Mouse (Mus musculus) small intestine, adult 2 months (tissue): ENCODE measurements at regions not wholly inside any gene's neighbourhood (a gene's known extent, or its start where the extent isn't known, plus 50 kb on each side); places are given as distances from the start of the nearest gene placed in this dataset.

ENCODE experiments used
- H3K27ac ChIP-seq: fragments of 200-500 bp; 2 replicates; pipeline ENCODE4 v1.5.1; 2012; ENCODE audit warnings: low read depth, low read length, control low read depth, inconsistent platforms; ENCODE audit not compliant: insufficient read depth
- H3K27me3 ChIP-seq: fragments of 200-500 bp; 2 replicates; pipeline ENCODE4 v1.6.1; 2012; ENCODE audit warnings: mild to moderate bottlenecking, moderate library complexity, low read length, inconsistent platforms; ENCODE audit not compliant: control insufficient read depth, insufficient read depth
- H3K36me3 ChIP-seq: fragments of 200-500 bp; 2 replicates; pipeline ENCODE4 v1.6.1; 2012; ENCODE audit warnings: mild to moderate bottlenecking, low read length, control low read depth, inconsistent platforms; ENCODE audit not compliant: control insufficient read depth, insufficient read depth
- H3K4me1 ChIP-seq: fragments of 200-500 bp; 2 replicates; pipeline ENCODE4 v1.6.1; 2012; ENCODE audit warnings: low read length, inconsistent platforms, mixed read lengths; ENCODE audit not compliant: control insufficient read depth, insufficient read depth, insufficient read length
- H3K4me3 ChIP-seq: fragments of 200-500 bp; 2 replicates; pipeline ENCODE4 v1.5.1; 2012; ENCODE audit warnings: low read depth, mild to moderate bottlenecking, control low read depth, inconsistent platforms, low read length, moderate library complexity
- CTCF ChIP-seq: fragments of 200-500 bp; IDR thresholded peaks from 2 replicates; pipeline ENCODE4 v1.5.1; 2012; ENCODE audit warnings: low read depth, mild to moderate bottlenecking, control low read depth, inconsistent platforms, low read length, moderate library complexity, mixed read lengths; ENCODE audit not compliant: insufficient replicate concordance, insufficient read length; ENCODE audit errors: extremely low read depth
- POLR2A ChIP-seq: fragments of 200-500 bp; IDR thresholded peaks from 2 replicates; pipeline ENCODE4 v1.6.1; 2012; ENCODE audit warnings: low read depth, mild to moderate bottlenecking, control low read depth, inconsistent platforms, low read length, moderate library complexity
- WGBS: fragments of 180-500 bp; shearing (Covaris S2); methylation state at CpG from one replicate; pipeline ENCODE4 v1.1.7; 2018; 5-methylcytosine and 5-hydroxymethylcytosine counted together

DNA sequence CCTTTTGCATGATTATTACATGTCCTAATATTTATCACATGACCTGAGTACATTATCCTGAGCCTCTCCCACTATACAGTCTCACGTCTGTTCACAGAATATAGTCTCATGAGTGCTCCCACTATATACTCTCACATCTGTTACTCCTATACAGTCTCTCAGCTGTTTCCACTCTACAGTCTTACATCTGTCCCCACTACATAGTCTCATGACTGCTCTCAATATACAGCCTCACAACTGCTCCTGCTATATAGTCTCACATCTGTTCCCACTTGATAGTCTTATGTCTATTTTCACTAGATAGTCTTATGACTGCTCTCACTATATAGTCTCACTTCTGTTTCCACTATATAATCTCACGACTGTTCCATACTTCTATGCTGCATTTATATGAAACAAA lies 1195.5 kb upstream of the Adgrl2 start:
- Histone ChIP-seq H3K36me3 (no peaks in the 10 kb centered on the region), H3K27ac (no peak overlapping the region), H3K4me1 (no peaks in the 10 kb centered on the region), H3K27me3 (no peaks in the 10 kb centered on the region), H3K4me3 (no peak overlapping the region)
- no peak for TF ChIP-seq CTCF
- TF ChIP-seq POLR2A: no peak
- WGBS: 73% methylated on average over 2 of the region's 2 CpGs

DNA sequence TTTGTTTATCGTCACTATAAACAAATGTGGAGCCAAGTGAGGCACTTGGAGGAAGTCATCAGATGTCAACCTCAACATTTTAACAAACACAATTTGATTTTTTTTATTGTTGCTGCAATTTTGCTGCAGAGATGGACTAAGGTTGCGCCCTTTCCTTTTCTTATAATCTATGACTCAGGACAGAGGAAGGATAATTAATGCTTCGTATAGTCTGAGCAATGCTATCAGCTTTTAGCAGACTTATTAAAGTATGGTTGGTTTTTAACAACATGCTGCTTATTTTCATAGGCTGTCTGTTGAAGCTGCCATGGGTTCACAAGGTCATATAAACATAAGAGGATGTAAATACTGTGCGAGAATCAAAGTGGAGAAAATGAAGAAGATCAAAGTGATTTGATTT lies 1202.8 kb upstream of the Adgrl2 start:
- Histone ChIP-seq H3K27me3 (no peaks in the 10 kb centered on the region), H3K4me3 (no peak overlapping the region), H3K27ac (no peak overlapping the region), H3K36me3 (no peaks in the 10 kb centered on the region), H3K4me1 (no peaks in the 10 kb centered on the region)
- TF ChIP-seq POLR2A: no peak
- TF ChIP-seq CTCF: no peak
- WGBS: 71% methylated on average over 4 of the region's 4 CpGs

DNA sequence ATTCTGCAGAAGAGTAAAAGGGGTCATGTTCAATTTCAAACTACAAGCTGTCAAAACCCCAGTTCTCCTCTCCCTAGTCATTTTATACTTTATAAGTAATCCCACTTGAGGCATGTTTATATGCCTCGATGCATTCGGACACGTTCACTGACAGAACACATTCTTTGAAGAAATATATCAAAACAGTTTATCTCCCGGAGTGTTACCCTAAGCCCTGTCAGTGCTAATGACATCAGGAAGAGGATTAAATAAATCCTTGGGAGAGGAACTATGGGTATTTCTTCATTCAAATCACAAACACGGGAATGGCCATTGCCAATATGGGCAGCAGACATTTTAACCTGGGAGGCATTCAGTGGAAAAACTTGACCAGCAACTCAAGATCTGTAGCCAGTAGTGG lies 1208.1 kb upstream of the Adgrl2 start:
- 67% methylated on average over 5 of the region's 5 CpGs for WGBS
- no peak overlapping the region for H3K27ac ChIP-seq
- H3K27me3 ChIP-seq: no peaks in the 10 kb centered on the region
- TF ChIP-seq POLR2A: no peak
- no peak for TF ChIP-seq CTCF
- no peak overlapping the region for H3K4me3 ChIP-seq
- H3K4me1 ChIP-seq: no peaks in the 10 kb centered on the region
- H3K36me3 ChIP-seq: no peaks in the 10 kb centered on the region

DNA sequence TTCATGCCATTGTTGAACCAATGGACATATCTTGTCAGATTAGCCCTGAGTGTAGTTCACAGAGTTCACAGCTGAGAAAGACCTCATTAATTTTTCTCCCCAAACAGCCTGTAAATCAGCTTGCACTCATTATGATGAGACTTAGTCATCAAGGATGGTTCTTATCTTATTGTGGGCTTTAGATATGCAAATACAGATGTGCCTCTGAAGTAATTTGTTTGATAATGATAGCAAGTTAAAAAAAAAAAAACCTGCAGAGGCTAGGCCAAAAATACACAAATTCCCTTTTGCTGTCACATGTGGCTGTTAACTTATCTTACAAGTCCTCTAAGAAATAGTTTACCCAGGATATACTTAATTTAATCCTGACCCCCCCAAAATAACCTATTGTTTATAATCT lies 1215.5 kb upstream of the Adgrl2 start:
- Histone ChIP-seq H3K4me3 (no peak overlapping the region), H3K4me1 (no peaks in the 10 kb centered on the region), H3K36me3 (no peaks in the 10 kb centered on the region), H3K27me3 (no peaks in the 10 kb centered on the region), H3K27ac (no peak overlapping the region)
- TF ChIP-seq POLR2A (no peak), CTCF (no peak)

DNA sequence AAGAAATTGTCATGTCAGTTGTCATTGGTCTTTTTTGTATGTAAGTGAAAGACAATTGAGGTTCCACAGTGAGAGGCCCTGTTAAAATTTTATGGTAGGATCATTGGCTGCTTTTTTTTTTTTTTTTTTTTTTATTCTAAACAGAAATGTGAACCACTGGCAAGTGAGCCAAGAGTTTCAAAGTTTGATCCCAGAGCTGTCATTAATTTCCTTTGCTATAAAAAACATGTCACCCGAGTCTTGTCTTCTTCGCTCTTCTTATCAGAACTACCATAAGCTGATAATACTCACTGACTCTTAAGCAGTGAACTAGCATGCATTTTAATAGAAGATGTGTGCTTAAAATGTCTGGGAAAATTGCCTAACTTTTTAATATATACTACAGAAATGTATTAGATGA lies 1204.4 kb upstream of the Adgrl4 start:
- Histone ChIP-seq H3K4me1 (no peaks in the 10 kb centered on the region), H3K27me3 (no peaks in the 10 kb centered on the region), H3K36me3 (no peaks in the 10 kb centered on the region), H3K27ac (no peak overlapping the region), H3K4me3 (no peak overlapping the region)
- WGBS: 84% methylated on average over 2 of the region's 2 CpGs
- no peak for TF ChIP-seq CTCF
- TF ChIP-seq POLR2A: no peak

DNA sequence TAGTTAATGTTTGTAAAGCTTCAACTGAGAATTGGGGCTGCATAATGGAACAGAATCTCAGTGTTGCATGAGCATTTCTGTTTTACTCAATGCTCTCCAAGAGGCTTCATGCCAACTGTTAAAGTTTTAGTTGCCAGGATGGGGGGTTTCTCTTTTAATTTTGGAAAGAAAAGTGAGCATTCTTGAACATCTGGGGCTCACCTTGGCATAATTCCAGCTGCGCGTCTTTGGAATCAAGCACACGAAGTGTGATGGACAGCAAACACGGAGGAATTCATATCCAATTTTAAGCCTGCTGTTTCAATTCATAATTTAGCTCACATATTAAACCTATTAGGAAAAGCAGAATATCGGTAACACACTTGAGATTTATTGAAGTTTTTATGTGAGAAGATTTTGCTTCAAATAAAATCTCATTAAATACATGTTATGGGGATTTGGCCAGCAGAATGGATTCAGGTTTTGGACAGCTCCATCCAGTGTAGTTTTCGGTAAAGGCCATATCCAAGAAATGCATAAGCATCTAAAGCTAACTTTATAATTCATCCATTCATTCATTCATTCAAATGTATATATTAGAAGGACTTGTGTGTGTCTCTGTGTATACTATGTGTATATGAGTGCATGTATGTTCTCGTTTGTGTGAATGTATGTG lies 1200.6 kb upstream of the Adgrl4 start:
- no peak overlapping the region for H3K27ac ChIP-seq
- no peaks in the 10 kb centered on the region for H3K36me3 ChIP-seq
- WGBS: 80% methylated on average over 7 of the region's 7 CpGs
- no peaks in the 10 kb centered on the region for H3K4me1 ChIP-seq
- no peaks in the 10 kb centered on the region for H3K27me3 ChIP-seq
- no peak for TF ChIP-seq POLR2A
- no peak for TF ChIP-seq CTCF
- H3K4me3 ChIP-seq: no peak overlapping the region

DNA sequence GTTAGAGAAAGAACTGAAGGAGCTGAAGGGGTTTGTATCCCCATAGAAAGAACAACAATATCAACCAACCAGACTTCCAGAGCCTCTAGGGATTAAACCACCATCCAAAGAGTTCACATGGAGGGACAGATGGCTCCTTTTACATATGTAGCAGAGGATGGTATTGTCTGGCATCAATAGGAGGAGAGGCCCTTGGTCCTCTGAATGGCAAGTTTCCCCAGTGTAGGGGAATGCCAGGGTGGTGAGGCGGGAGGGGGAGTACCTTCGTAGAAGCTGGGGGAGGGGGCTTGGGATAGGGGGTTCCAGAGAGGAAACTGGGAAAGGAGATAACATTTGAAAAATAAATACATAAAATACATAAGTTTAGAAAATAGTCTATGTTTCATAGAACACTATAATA lies 1162.6 kb upstream of the Adgrl4 start:
- H3K36me3 ChIP-seq: no peaks in the 10 kb centered on the region
- no peak overlapping the region for H3K4me3 ChIP-seq
- H3K27me3 ChIP-seq: no peaks in the 10 kb centered on the region
- H3K27ac ChIP-seq: no peak overlapping the region
- 93% methylated on average over 2 of the region's 2 CpGs for WGBS
- H3K4me1 ChIP-seq: no peaks in the 10 kb centered on the region
- TF ChIP-seq POLR2A: no peak
- no peak for TF ChIP-seq CTCF
